Mouse (Mus musculus) small intestine, adult 2 months (tissue): ENCODE measurements around the gene Polr2b. TPM values are rescaled to one million over a fixed set of nuclear protein-coding genes. Genes with fewer than 3 reads are reported as not detected.

Source experiments
- H3K27ac ChIP-seq: fragments of 200-500 bp; 2 replicates; pipeline ENCODE4 v1.5.1; 2012; ENCODE audit warnings: low read depth, low read length, control low read depth, inconsistent platforms; ENCODE audit not compliant: insufficient read depth
- H3K27me3 ChIP-seq: fragments of 200-500 bp; 2 replicates; pipeline ENCODE4 v1.6.1; 2012; ENCODE audit warnings: mild to moderate bottlenecking, moderate library complexity, low read length, inconsistent platforms; ENCODE audit not compliant: control insufficient read depth, insufficient read depth
- H3K36me3 ChIP-seq: fragments of 200-500 bp; 2 replicates; pipeline ENCODE4 v1.6.1; 2012; ENCODE audit warnings: mild to moderate bottlenecking, low read length, control low read depth, inconsistent platforms; ENCODE audit not compliant: control insufficient read depth, insufficient read depth
- H3K4me1 ChIP-seq: fragments of 200-500 bp; 2 replicates; pipeline ENCODE4 v1.6.1; 2012; ENCODE audit warnings: low read length, inconsistent platforms, mixed read lengths; ENCODE audit not compliant: control insufficient read depth, insufficient read depth, insufficient read length
- H3K4me3 ChIP-seq: fragments of 200-500 bp; 2 replicates; pipeline ENCODE4 v1.5.1; 2012; ENCODE audit warnings: low read depth, mild to moderate bottlenecking, control low read depth, inconsistent platforms, low read length, moderate library complexity
- CTCF ChIP-seq: fragments of 200-500 bp; IDR thresholded peaks from 2 replicates; pipeline ENCODE4 v1.5.1; 2012; ENCODE audit warnings: low read depth, mild to moderate bottlenecking, control low read depth, inconsistent platforms, low read length, moderate library complexity, mixed read lengths; ENCODE audit not compliant: insufficient replicate concordance, insufficient read length; ENCODE audit errors: extremely low read depth
- POLR2A ChIP-seq: fragments of 200-500 bp; IDR thresholded peaks from 2 replicates; pipeline ENCODE4 v1.6.1; 2012; ENCODE audit warnings: low read depth, mild to moderate bottlenecking, control low read depth, inconsistent platforms, low read length, moderate library complexity
- WGBS: fragments of 180-500 bp; shearing (Covaris S2); methylation state at CpG from one replicate; pipeline ENCODE4 v1.1.7; 2018; 5-methylcytosine and 5-hydroxymethylcytosine counted together
- polyA plus RNA-seq: library from polyadenylated mRNA; depleted of rRNA; stranded (reverse); fragments of >200 nt; gene quantifications from 2 replicates; pipeline ENCODE4 v1.2.3, GENCODE M21; 2012

The Polr2b gene
- polyA plus RNA-seq, 1 experiment = 7.6 TPM

- Histone ChIP-seq H3K36me3 (peaks cover 65% of the 10 kb centered on the region), H3K27me3 (no peaks in the 10 kb centered on the region), H3K27ac (no peak overlapping the region), H3K4me1 (no peaks in the 10 kb centered on the region), H3K4me3 (no peak overlapping the region)
- 71% methylated on average over 1 of the region's 1 CpGs for WGBS
- TF ChIP-seq CTCF (no peak), POLR2A (no peak)
Measured at GRCm38 (mm10) chr5:77324936-77325335, 15.0 kb downstream of the Polr2b start.

GRCm38 (mm10) chr5:77330154-77330553 is 20.2 kb downstream of the Polr2b start:
- H3K27me3 ChIP-seq = no peaks in the 10 kb centered on the region
- 78% methylated on average over 5 of the region's 5 CpGs for WGBS
- H3K4me1 ChIP-seq = no peaks in the 10 kb centered on the region
- no peak overlapping the region for H3K27ac ChIP-seq
- no peak overlapping the region for H3K4me3 ChIP-seq
- TF ChIP-seq POLR2A (no peak), CTCF (no peak)
- H3K36me3 ChIP-seq = peaks cover 60% of the 10 kb centered on the region

GRCm38 (mm10) chr5:77340033-77340432 is 30.1 kb downstream of the Polr2b start:
- Histone ChIP-seq H3K27me3 (no peaks in the 10 kb centered on the region), H3K4me1 (no peaks in the 10 kb centered on the region), H3K4me3 (no peak overlapping the region), H3K27ac (no peak overlapping the region), H3K36me3 (peaks cover 68% of the 10 kb centered on the region)
- TF ChIP-seq CTCF = no peak
- no peak for TF ChIP-seq POLR2A
- WGBS = 74% methylated on average over 4 of the region's 4 CpGs

- Histone ChIP-seq H3K4me1 (no peaks in the 10 kb centered on the region), H3K27ac (no peak overlapping the region), H3K4me3 (no peak overlapping the region), H3K27me3 (no peaks in the 10 kb centered on the region), H3K36me3 (peaks cover 46% of the 10 kb centered on the region)
- 95% methylated on average over 8 of the region's 8 CpGs for WGBS
- TF ChIP-seq POLR2A = no peak
- no peak for TF ChIP-seq CTCF
Measured at GRCm38 (mm10) chr5:77348901-77349300, 39.0 kb downstream of the Polr2b start.

GRCm38 (mm10) chr5:77349971-77350658 is 40.2 kb downstream of the Polr2b start:
- Histone ChIP-seq H3K4me1 (peaks cover 5% of the 10 kb centered on the region; the same call in 1 of the 2 replicates), H3K27me3 (no peaks in the 10 kb centered on the region), H3K36me3 (peaks cover 41% of the 10 kb centered on the region), H3K27ac (no peak overlapping the region), H3K4me3 (no peak overlapping the region)
- 94% methylated on average over 15 of the region's 15 CpGs for WGBS
- no peak for TF ChIP-seq POLR2A
- no peak for TF ChIP-seq CTCF

GRCm38 (mm10) chr5:77351691-77352090 is 41.7 kb downstream of the Polr2b start:
- 72% methylated on average over 9 of the region's 9 CpGs for WGBS
- peaks cover 5% of the 10 kb centered on the region; the same call in 1 of the 2 replicates for H3K4me1 ChIP-seq
- H3K27ac ChIP-seq = no peak overlapping the region
- peaks cover 31% of the 10 kb centered on the region for H3K36me3 ChIP-seq
- no peak overlapping the region for H3K4me3 ChIP-seq
- no peaks in the 10 kb centered on the region for H3K27me3 ChIP-seq
- TF ChIP-seq CTCF (no peak), POLR2A (no peak)

- 7% methylated on average over 16 of the region's 16 CpGs for WGBS
- Histone ChIP-seq H3K4me3 (no peak overlapping the region; the same call in 1 of the 2 replicates), H3K27ac (no peak overlapping the region), H3K4me1 (peaks cover 9% of the 10 kb centered on the region), H3K27me3 (no peaks in the 10 kb centered on the region), H3K36me3 (peaks cover 7% of the 10 kb centered on the region)
- TF ChIP-seq CTCF (peak; percentile 99), POLR2A (peak; percentile 22; the same call in 1 of the 2 replicates)
Measured at GRCm38 (mm10) chr5:77354361-77354787, 44.4 kb downstream of the Polr2b start.
